Mouse (Mus musculus) forebrain, embryonic 11.5 days (tissue): ENCODE measurements around the gene Arl6ip5. TPM values are rescaled to one million over a fixed set of nuclear protein-coding genes. Genes with fewer than 3 reads are reported as not detected.

ENCODE experiments used
- ATAC-seq: fragments of 200-750 bp; cut with Nextera tagmentation; replicated peaks from 2 replicates; pipeline ENCODE4 v1.8.0; 2017; ENCODE audit warnings: moderate TSS enrichment; ENCODE audit not compliant: low FRiP score
- DNase-seq: peaks from one replicate; pipeline ENCODE4 v3.0.0-alpha.2; 2017; ENCODE audit warnings: low spot score
- H3K27ac ChIP-seq: fragments of 300-500 bp; sonication (generic); 2 replicates; pipeline ENCODE4 v1.5.1; 2014; ENCODE audit warnings: low read depth, low read length
- H3K27me3 ChIP-seq: fragments of 300-500 bp; sonication (generic); 2 replicates; pipeline ENCODE4 v1.6.1; 2014; ENCODE audit warnings: mild to moderate bottlenecking, low read length, mixed read lengths; ENCODE audit not compliant: control insufficient read depth, insufficient read depth
- H3K36me3 ChIP-seq: fragments of 300-500 bp; sonication (generic); 2 replicates; pipeline ENCODE4 v1.6.1; 2014; ENCODE audit warnings: mild to moderate bottlenecking, low read length, moderate library complexity, mixed read lengths; ENCODE audit not compliant: control insufficient read depth, insufficient read depth
- H3K4me1 ChIP-seq: fragments of 300-500 bp; sonication (generic); replicated peaks from 2 replicates; pipeline ENCODE4 v1.6.1; 2014; ENCODE audit warnings: low read length, mixed read lengths; ENCODE audit not compliant: control insufficient read depth, insufficient read depth
- H3K4me2 ChIP-seq: fragments of 300-500 bp; sonication (generic); 2 replicates; pipeline ENCODE4 v1.6.1; 2014; ENCODE audit warnings: low read depth, mild to moderate bottlenecking, low read length, moderate library complexity, mixed read lengths; ENCODE audit not compliant: severe bottlenecking
- H3K4me3 ChIP-seq: fragments of 300-500 bp; sonication (generic); 2 replicates; pipeline ENCODE4 v1.5.1; 2014; ENCODE audit warnings: low read depth, low read length
- H3K9ac ChIP-seq: fragments of 300-500 bp; sonication (generic); 2 replicates; pipeline ENCODE4 v1.6.1; 2014; ENCODE audit warnings: low read length
- H3K9me3 ChIP-seq: fragments of 300-500 bp; sonication (generic); 2 replicates; pipeline ENCODE4 v1.6.1; 2016; ENCODE audit warnings: low read length, mixed read lengths; ENCODE audit not compliant: control insufficient read depth
- WGBS: fragments of 180-500 bp; shearing (Covaris S2); extraction: QIAGEN DNeasy Blood & Tissue Kit; methylation state at CpG from one replicate; pipeline ENCODE4 v1.1.7; 2014; 5-methylcytosine and 5-hydroxymethylcytosine counted together
- polyA plus RNA-seq: library from polyadenylated mRNA; unstranded; fragments of >200 nt; fragmentation: Nextera tagmentation; extraction: Ambion mirVana; gene quantifications from 2 replicates; pipeline ENCODE4 v1.2.1, GENCODE M21; 2014

The Arl6ip5 gene
- polyA plus RNA-seq, 1 experiment from 2014 or later, result 36.4 TPM

DNA sequence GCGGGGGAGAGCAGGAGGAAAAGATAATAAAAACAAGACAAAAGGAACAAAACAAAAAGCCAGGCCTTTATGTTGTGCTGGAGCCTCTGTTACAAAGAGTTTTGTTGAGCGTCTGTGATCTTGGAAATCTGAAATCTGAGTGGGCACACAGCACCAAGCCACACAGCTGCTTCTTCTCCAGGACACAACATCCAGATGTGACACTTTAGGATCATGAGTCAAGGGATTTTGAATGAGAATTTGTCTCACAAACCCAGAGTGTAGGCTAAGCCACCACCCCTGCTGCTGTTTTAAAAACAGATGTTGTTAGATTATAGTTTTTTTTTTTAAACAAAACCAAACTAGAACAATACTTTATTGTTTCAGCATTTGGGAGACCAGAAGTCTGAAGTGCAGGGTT lies 61.9 kb downstream of the Arl6ip5 start:
- ATAC-seq (no peak), DNase-seq (no peak)
- Histone ChIP-seq H3K9ac (no peak overlapping the region), H3K4me2 (no peak overlapping the region), H3K27me3 (no peaks in the 10 kb centered on the region), H3K27ac (no peak overlapping the region), H3K4me3 (no peak overlapping the region), H3K36me3 (no peaks in the 10 kb centered on the region), H3K4me1 (no peaks in the 10 kb centered on the region), H3K9me3 (no peaks in the 10 kb centered on the region)
- 54% methylated on average over 2 of the region's 2 CpGs for WGBS

DNA sequence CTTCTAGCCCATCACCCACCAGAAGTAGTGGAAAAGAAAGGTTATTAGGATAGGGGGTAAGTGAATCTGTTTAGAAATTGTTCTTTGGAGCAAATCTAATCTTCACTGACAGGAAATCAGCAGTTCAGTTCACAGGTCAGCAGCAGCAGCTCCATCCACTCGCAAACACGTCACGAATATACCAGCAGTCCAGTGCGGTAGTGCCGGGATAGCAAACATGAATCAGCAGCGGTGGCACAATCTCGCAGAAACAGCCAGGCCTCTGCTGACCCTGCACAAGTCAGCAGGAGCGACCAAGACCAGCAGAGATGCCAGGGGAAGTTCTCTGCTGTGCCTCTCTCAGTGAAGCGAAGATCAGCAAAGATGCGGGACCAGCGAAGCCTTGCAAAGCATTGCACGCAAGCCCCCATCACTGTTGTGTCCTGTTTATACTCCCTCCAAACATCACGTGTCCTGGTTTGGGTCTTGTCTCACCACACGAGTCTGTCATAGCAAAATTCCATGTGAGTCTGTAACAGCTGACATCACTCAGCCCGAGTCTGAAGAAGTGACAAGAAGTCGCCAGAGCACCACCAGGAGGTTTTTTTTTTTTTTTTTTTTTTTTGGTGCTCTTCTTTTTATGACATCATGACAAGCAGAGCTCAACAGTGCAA lies 62.7 kb downstream of the Arl6ip5 start:
- H3K9me3 ChIP-seq, result no peaks in the 10 kb centered on the region
- H3K36me3 ChIP-seq, result no peaks in the 10 kb centered on the region
- H3K4me3 ChIP-seq, result no peak overlapping the region
- H3K27ac ChIP-seq, result no peak overlapping the region
- ATAC-seq (no peak), DNase-seq (no peak)
- peaks cover 2% of the 10 kb centered on the region; the same call in 1 of the 2 replicates for H3K4me1 ChIP-seq
- no peak overlapping the region for H3K9ac ChIP-seq
- no peak overlapping the region for H3K4me2 ChIP-seq
- no peaks in the 10 kb centered on the region for H3K27me3 ChIP-seq
- 88% methylated on average over 16 of the region's 16 CpGs for WGBS

DNA sequence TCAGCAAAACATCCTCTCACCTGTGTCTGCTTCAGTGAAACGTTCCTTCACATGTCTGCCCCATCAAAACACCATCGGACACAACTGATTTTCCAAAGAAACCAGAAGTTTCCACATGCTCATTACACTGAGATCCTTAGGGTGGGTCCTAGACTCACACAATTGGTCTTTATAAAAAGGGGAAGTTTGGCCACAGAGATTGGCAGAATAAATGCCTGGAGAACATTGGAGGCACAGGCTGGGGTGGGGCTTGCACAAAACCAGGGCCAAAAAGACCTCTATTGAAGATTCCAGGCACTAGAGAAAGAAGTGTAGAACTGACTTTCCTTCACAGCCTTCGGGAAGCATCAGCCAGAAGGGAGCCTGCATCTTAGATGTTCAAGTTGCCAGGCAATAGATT lies 63.3 kb downstream of the Arl6ip5 start:
- Histone ChIP-seq H3K9ac (no peak overlapping the region), H3K27ac (no peak overlapping the region), H3K27me3 (no peaks in the 10 kb centered on the region), H3K4me1 (peaks cover 5% of the 10 kb centered on the region; the same call in 1 of the 2 replicates), H3K9me3 (no peaks in the 10 kb centered on the region), H3K36me3 (no peaks in the 10 kb centered on the region), H3K4me2 (no peak overlapping the region), H3K4me3 (no peak overlapping the region)
- DNase-seq (no peak), ATAC-seq (no peak)
- WGBS, result 75% methylated on average over 3 of the region's 3 CpGs

DNA sequence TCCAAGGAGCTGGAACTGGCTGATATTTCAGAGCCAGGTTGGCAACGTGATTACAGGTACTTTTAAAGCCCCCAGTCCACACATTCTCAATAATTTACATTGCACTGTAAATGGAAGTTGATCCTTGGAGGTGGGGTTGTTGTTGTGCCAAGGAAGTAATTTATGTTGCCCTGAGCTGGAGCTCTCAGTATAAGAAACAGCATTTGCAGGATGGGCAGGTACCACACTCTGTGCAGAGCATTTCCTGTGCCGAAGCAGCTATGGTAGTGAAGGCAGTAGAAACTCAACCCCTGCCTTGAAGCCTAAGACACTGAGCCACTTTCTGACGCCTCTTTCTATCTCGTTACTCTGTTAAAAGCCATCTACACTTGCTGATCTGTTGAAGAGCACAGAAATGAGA lies 65.3 kb downstream of the Arl6ip5 start:
- H3K27me3 ChIP-seq, result no peaks in the 10 kb centered on the region
- peaks cover 5% of the 10 kb centered on the region; the same call in 1 of the 2 replicates for H3K4me1 ChIP-seq
- no peaks in the 10 kb centered on the region for H3K36me3 ChIP-seq
- 59% methylated on average over 4 of the region's 4 CpGs for WGBS
- no peak overlapping the region for H3K4me2 ChIP-seq
- no peak overlapping the region for H3K9ac ChIP-seq
- ATAC-seq, result no peak
- H3K27ac ChIP-seq, result no peak overlapping the region
- DNase-seq, result no peak
- no peak overlapping the region for H3K4me3 ChIP-seq
- no peaks in the 10 kb centered on the region for H3K9me3 ChIP-seq

DNA sequence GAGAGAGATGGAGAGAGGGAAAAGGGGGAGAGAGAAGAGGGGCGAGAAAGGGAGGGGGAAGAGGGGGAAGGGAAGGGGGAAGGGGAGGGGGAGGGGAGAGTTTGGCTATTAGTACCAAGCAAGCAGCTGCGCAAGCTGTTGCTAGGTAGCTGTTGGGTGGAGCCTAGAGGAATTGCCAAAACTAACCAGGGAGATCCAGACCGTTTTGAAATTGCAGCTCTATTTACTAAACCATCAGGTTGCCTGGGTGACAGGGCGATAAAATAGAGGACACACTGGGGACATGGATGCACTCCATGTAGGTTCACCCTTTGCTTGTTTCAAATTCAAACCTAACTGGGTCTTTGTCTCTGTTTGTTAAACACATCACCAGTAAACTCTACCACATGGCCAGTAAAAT lies 65.9 kb downstream of the Arl6ip5 start:
- no peak overlapping the region for H3K4me3 ChIP-seq
- no peak overlapping the region for H3K27ac ChIP-seq
- peaks cover 5% of the 10 kb centered on the region; the same call in 1 of the 2 replicates for H3K4me1 ChIP-seq
- no peaks in the 10 kb centered on the region for H3K36me3 ChIP-seq
- no peaks in the 10 kb centered on the region for H3K9me3 ChIP-seq
- no peak for DNase-seq
- 39% methylated on average over 4 of the region's 4 CpGs for WGBS
- H3K27me3 ChIP-seq, result no peaks in the 10 kb centered on the region
- ATAC-seq, result no peak
- H3K4me2 ChIP-seq, result no peak overlapping the region
- no peak overlapping the region for H3K9ac ChIP-seq

DNA sequence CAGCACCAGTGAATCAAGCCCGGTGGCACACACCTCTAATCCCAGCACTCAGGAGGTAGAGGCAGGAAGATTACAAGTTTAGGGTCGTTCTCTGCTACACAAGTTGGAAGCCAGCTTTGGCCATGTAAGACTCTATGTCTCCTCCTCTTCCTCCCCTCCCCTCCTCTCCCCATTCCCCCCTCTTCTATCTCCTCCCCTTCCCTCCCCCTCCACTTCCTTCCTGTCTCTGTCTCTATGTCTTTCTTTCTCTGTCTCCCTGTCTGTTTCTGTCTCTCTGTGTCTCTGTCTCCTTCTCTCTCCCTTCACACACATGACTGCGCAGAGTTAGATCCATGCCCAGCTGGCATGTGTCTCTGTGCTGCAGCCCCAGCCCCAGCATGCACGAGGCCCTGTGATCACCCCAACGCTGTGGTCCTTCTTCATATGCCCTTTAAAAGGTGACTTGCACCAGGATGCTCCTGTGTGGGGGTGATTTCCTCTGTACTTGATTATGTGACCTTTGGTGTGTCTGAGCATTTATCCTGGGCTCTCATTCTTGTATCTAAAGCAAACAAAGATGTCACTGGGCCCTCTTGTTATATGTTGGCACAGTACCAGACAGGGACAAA lies 66.5 kb downstream of the Arl6ip5 start:
- H3K36me3 ChIP-seq, result no peaks in the 10 kb centered on the region
- H3K4me1 ChIP-seq, result peaks cover 5% of the 10 kb centered on the region; the same call in 1 of the 2 replicates
- H3K9ac ChIP-seq, result no peak overlapping the region
- ATAC-seq (no peak), DNase-seq (no peak)
- H3K4me3 ChIP-seq, result no peak overlapping the region
- WGBS, result 72% methylated on average over 5 of the region's 5 CpGs
- H3K27me3 ChIP-seq, result no peaks in the 10 kb centered on the region
- H3K27ac ChIP-seq, result no peak overlapping the region
- no peaks in the 10 kb centered on the region for H3K9me3 ChIP-seq
- no peak overlapping the region for H3K4me2 ChIP-seq

DNA sequence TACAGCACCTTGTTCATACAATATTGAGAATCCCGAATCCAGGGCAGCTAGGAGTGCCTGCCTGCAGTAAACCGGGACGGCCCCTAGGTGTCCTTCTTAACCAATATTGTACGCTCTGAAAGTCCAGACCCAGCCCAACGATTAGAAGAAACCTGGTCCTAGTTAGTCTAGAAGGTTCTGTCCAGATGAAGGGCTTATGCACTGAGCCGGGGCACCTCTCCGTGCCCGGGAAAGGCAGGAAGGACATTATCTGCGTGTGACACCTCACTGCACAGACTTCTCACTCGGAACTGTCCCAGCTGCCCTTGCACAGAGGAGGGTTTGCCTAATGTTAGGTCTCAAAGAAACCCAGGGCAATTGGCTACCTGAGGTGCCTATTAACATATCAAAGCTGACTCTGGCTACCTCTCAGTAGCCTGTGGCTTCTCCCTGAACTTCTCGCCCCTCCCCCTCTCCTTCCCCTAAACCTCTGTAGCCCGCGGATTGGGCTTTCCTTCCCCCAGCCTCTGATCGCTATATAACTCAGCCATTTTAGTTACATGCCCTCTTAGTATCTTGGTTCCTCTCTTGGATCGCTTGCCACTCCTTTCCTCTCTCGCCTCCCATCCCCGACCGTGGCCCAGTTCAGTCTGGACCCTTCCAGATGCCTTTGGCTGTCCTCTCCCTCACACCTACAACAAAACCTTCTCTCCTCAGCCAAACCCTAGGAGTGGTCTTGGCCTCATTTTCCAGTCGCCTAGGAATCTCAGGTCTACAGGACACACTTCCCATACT lies 67.7 kb downstream of the Arl6ip5 start:
- WGBS, result 1% methylated on average over 19 of the region's 19 CpGs
- H3K27me3 ChIP-seq, result no peaks in the 10 kb centered on the region
- DNase-seq (peak; percentile 83), ATAC-seq (peak; percentile 73)
- peaks cover 5% of the 10 kb centered on the region; the same call in 1 of the 2 replicates for H3K4me1 ChIP-seq
- H3K4me2 ChIP-seq, result peak overlapping the region; percentile 28; the same call in 1 of the 2 replicates
- no peaks in the 10 kb centered on the region for H3K9me3 ChIP-seq
- H3K36me3 ChIP-seq, result no peaks in the 10 kb centered on the region
- H3K27ac ChIP-seq, result no peak overlapping the region
- peak overlapping the region; percentile 20; the same call in 1 of the 2 replicates for H3K9ac ChIP-seq
- no peak overlapping the region for H3K4me3 ChIP-seq

DNA sequence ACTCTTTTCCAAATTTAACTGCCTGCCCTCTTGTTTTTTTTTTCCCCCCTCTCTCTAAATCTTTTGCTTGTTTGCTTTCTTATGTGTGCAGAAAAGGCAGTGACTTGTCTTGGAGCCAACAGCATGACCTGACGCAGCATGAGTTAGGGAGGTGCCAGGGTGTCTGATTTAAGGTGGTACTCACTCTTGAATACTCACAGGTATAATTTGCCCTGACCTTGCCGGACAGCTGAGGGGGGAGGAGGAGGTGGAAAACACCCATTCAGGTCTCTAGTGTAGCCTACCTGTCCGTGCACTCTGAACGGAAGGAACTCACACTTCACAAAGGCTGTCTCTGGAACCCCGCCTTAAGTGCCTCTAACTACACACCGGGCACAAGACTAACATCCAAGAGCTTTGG lies 68.4 kb downstream of the Arl6ip5 start:
- DNase-seq (no peak), ATAC-seq (no peak)
- no peaks in the 10 kb centered on the region for H3K27me3 ChIP-seq
- H3K9me3 ChIP-seq, result no peaks in the 10 kb centered on the region
- H3K4me3 ChIP-seq, result no peak overlapping the region
- H3K9ac ChIP-seq, result no peak overlapping the region
- no peaks in the 10 kb centered on the region for H3K36me3 ChIP-seq
- no peak overlapping the region for H3K27ac ChIP-seq
- peaks cover 5% of the 10 kb centered on the region; the same call in 1 of the 2 replicates for H3K4me1 ChIP-seq
- no peak overlapping the region for H3K4me2 ChIP-seq
- 38% methylated on average over 6 of the region's 6 CpGs for WGBS
